Mouse (Mus musculus): ENCODE data around the gene Allc. TPM values are rescaled to one million over a fixed set of nuclear protein-coding genes. Genes with fewer than 3 reads are reported as not detected.
A peak's percentile ranks its signal among the peaks of the same experiment; 100 is the strongest.

Allc gene
- polyA plus RNA-seq, 1 experiment from 2014 or later = 0.15 TPM

DNA sequence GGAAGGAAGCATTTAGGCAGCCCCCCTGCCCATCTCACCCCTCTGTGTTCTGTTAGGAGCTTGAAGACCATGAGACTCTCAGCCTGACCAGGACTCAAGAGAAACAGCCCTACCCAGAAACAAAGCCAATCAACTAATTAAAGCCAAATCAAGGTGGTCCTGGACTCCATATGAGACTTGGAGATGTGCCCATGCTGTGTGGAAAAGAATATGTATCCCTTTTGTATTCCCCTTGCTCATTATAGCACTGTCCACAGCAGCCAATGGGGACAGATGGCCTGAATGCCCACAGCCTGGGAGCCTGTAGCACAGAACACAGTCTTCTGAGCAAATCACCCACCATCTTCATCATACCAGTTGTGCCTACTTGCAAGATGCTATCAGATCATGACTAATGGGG, 14.5 kb upstream of the Allc start:
- H3K27ac ChIP-seq (ENCODE audit: low read depth, low read length) = no peak overlapping the region

GRCm38 (mm10) chr12:28590428-28590827, 8.1 kb upstream of the Allc start:
- no peaks in the 10 kb centered on the region for H3K9me3 ChIP-seq (ENCODE audit: control insufficient read depth, low read length)
- no peaks in the 10 kb centered on the region for H3K36me3 ChIP-seq (ENCODE audit: control insufficient read depth, insufficient read depth, low read length)
- ATAC-seq = no peak
- no peak overlapping the region for H3K4me2 ChIP-seq (ENCODE audit: low read length)
- H3K9ac ChIP-seq (ENCODE audit: low read depth, low read length) = no peak overlapping the region
- H3K27me3 ChIP-seq (replicated peaks; ENCODE audit: control insufficient read depth, insufficient read depth, low read length) = no peaks in the 10 kb centered on the region
- peak overlapping the region; percentile 40; the same call in 1 of the 2 replicates for H3K27ac ChIP-seq (ENCODE audit: low read depth, low read length)
- H3K4me1 ChIP-seq (ENCODE audit: control insufficient read depth, insufficient read depth, low read depth, low read length) = peaks cover 25% of the 10 kb centered on the region
- 46% methylated on average over 13 of the region's 13 CpGs for WGBS
- H3K4me3 ChIP-seq (ENCODE audit: low read length) = no peak overlapping the region

More for the DNA sequence above, 14.5 kb upstream of the Allc start:
- Histone ChIP-seq H3K36me3 (ENCODE audit: control insufficient read depth, insufficient read depth, low read length) (no peaks in the 10 kb centered on the region), H3K4me3 (ENCODE audit: low read length) (no peak overlapping the region), H3K9me3 (ENCODE audit: control insufficient read depth, low read length) (no peaks in the 10 kb centered on the region), H3K27me3 (replicated peaks; ENCODE audit: control insufficient read depth, insufficient read depth, low read length) (no peaks in the 10 kb centered on the region), H3K9ac (ENCODE audit: low read depth, low read length) (no peak overlapping the region), H3K4me2 (ENCODE audit: low read length) (no peak overlapping the region), H3K4me1 (ENCODE audit: control insufficient read depth, insufficient read depth, low read depth, low read length) (peaks cover 2% of the 10 kb centered on the region)
- ATAC-seq = 0 out of 2 replicates have a peak, but pooled peaks have one; percentile 49

DNA sequence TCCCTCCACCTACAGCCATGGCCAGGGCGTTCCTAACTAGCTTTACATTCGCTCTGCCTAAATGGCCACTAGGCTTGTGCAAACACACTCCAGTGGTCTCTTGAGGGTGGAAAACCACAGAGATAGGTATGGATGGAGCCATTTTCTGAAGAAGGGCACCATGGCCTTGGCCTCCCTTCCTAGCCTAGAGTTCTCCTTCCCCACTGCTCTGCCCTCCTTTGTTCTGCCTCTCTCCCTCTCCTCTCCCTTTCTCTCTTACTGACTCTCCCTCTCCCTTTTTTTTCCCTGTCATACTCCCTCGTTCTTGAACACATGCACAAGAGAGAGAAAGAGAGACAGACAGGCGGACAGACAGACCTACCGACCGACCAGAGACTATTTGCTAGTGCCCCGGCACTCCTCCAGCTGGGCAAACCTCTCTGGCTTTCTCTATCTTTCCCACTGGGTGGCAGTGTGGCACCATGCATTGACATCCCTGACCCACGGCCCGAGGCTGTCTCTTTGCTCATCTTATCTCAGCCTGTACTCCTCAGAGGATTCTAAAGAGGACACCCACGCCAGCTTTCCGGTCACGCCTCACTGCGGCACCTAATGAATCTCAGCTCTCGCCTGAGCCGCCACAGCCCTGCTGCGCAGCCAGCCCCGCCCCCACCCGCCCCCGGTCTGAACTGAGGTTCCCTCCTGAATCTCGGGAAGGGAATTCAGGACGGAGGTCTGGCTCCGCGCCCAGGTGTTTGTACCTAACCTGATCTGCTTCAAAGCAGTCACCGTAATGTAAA, 7.0 kb upstream of the Allc start:
- H3K4me2 ChIP-seq (ENCODE audit: low read length) = peak overlapping the region; percentile 67
- no peaks in the 10 kb centered on the region for H3K36me3 ChIP-seq (ENCODE audit: control insufficient read depth, insufficient read depth, low read length)
- H3K9ac ChIP-seq (ENCODE audit: low read depth, low read length) = peak overlapping the region; percentile 65
- 8% methylated on average over 24 of the region's 24 CpGs for WGBS
- peak overlapping the region; percentile 53 for H3K27ac ChIP-seq (ENCODE audit: low read depth, low read length)
- peak; percentile 95 for ATAC-seq
- no peaks in the 10 kb centered on the region for H3K27me3 ChIP-seq (replicated peaks; ENCODE audit: control insufficient read depth, insufficient read depth, low read length)
- no peaks in the 10 kb centered on the region for H3K9me3 ChIP-seq (ENCODE audit: control insufficient read depth, low read length)
- peak overlapping the region; percentile 41 for H3K4me3 ChIP-seq (ENCODE audit: low read length)
- H3K4me1 ChIP-seq (ENCODE audit: control insufficient read depth, insufficient read depth, low read depth, low read length) = peaks cover 25% of the 10 kb centered on the region

GRCm38 (mm10) chr12:28587949-28588348, 5.6 kb upstream of the Allc start:
- Histone ChIP-seq H3K9me3 (ENCODE audit: control insufficient read depth, low read length) (no peaks in the 10 kb centered on the region), H3K27me3 (replicated peaks; ENCODE audit: control insufficient read depth, insufficient read depth, low read length) (no peaks in the 10 kb centered on the region), H3K4me3 (ENCODE audit: low read length) (no peak overlapping the region), H3K9ac (ENCODE audit: low read depth, low read length) (no peak overlapping the region; the same call in 1 of the 2 replicates), H3K27ac (ENCODE audit: low read depth, low read length) (peak overlapping the region; percentile 53), H3K4me1 (ENCODE audit: control insufficient read depth, insufficient read depth, low read depth, low read length) (peaks cover 25% of the 10 kb centered on the region), H3K36me3 (ENCODE audit: control insufficient read depth, insufficient read depth, low read length) (no peaks in the 10 kb centered on the region), H3K4me2 (ENCODE audit: low read length) (no peak overlapping the region)
- 34% methylated on average over 6 of the region's 6 CpGs for WGBS
- ATAC-seq = peak; percentile 31; the same call in 1 of the 2 replicates

DNA sequence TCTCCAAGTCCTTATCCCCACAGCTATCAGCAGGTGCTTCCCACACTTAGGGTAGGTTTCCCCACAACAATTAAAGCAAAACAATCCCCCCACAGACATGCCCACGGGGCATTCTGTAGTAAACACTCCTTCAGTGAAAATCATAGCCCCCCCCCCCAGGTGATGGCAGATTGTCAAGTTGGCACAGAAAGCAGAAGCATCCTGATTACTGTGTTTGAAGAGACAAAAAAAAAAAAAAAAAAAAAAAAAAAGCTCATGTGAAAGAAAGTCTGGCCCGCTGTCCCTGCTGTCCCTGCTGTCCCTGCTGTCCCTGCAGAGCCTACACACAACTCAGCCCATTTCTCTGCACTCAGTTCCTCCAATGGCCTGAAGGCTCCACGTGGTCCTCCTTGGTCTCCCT, 1.7 kb upstream of the Allc start:
- WGBS = 42% methylated on average over 3 of the region's 3 CpGs
- no peak for ATAC-seq
- no peaks in the 10 kb centered on the region for H3K36me3 ChIP-seq (ENCODE audit: control insufficient read depth, insufficient read depth, low read length)

DNA sequence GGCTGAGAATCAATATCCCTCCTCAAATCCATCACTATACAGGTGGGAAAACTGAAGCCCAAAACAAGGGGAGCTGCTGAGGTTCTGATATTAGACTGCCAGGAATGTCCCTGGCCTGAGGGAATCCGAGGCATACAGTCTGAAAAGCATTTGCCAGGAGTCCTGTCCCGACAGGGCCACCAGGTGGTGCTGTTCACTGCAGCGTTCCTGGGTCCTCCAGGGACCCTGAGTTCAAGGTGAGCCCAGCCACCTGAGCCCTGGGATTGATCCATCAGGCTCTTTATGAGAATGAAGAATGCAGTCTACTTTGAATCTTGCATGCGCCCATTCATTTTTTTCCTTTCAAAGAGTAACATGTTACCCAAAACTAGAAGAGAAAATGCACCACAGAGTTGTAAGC, 3.2 kb downstream of the Allc start:
- 42% methylated on average over 4 of the region's 4 CpGs for WGBS
- Histone ChIP-seq H3K9me3 (ENCODE audit: control insufficient read depth, low read length) (no peaks in the 10 kb centered on the region), H3K4me1 (ENCODE audit: control insufficient read depth, insufficient read depth, low read depth, low read length) (no peaks in the 10 kb centered on the region), H3K27ac (ENCODE audit: low read depth, low read length) (no peak overlapping the region), H3K4me2 (ENCODE audit: low read length) (no peak overlapping the region), H3K9ac (ENCODE audit: low read depth, low read length) (no peak overlapping the region), H3K4me3 (ENCODE audit: low read length) (no peak overlapping the region), H3K27me3 (replicated peaks; ENCODE audit: control insufficient read depth, insufficient read depth, low read length) (no peaks in the 10 kb centered on the region), H3K36me3 (ENCODE audit: control insufficient read depth, insufficient read depth, low read length) (no peaks in the 10 kb centered on the region)
- no peak for ATAC-seq

More for the DNA sequence above, 1.7 kb upstream of the Allc start:
- Histone ChIP-seq H3K4me3 (ENCODE audit: low read length) (no peak overlapping the region), H3K4me2 (ENCODE audit: low read length) (no peak overlapping the region), H3K9ac (ENCODE audit: low read depth, low read length) (no peak overlapping the region), H3K9me3 (ENCODE audit: control insufficient read depth, low read length) (no peaks in the 10 kb centered on the region), H3K4me1 (ENCODE audit: control insufficient read depth, insufficient read depth, low read depth, low read length) (peaks cover 14% of the 10 kb centered on the region), H3K27me3 (replicated peaks; ENCODE audit: control insufficient read depth, insufficient read depth, low read length) (no peaks in the 10 kb centered on the region), H3K27ac (ENCODE audit: low read depth, low read length) (no peak overlapping the region)

GRCm38 (mm10) chr12:28578147-28578546, 4.2 kb downstream of the Allc start:
- Histone ChIP-seq H3K9ac (ENCODE audit: low read depth, low read length) (no peak overlapping the region), H3K4me1 (ENCODE audit: control insufficient read depth, insufficient read depth, low read depth, low read length) (no peaks in the 10 kb centered on the region), H3K27ac (ENCODE audit: low read depth, low read length) (no peak overlapping the region), H3K27me3 (replicated peaks; ENCODE audit: control insufficient read depth, insufficient read depth, low read length) (no peaks in the 10 kb centered on the region), H3K4me2 (ENCODE audit: low read length) (no peak overlapping the region), H3K9me3 (ENCODE audit: control insufficient read depth, low read length) (no peaks in the 10 kb centered on the region), H3K4me3 (ENCODE audit: low read length) (no peak overlapping the region), H3K36me3 (ENCODE audit: control insufficient read depth, insufficient read depth, low read length) (no peaks in the 10 kb centered on the region)
- no peak for ATAC-seq
- 88% methylated on average over 3 of the region's 3 CpGs for WGBS

DNA sequence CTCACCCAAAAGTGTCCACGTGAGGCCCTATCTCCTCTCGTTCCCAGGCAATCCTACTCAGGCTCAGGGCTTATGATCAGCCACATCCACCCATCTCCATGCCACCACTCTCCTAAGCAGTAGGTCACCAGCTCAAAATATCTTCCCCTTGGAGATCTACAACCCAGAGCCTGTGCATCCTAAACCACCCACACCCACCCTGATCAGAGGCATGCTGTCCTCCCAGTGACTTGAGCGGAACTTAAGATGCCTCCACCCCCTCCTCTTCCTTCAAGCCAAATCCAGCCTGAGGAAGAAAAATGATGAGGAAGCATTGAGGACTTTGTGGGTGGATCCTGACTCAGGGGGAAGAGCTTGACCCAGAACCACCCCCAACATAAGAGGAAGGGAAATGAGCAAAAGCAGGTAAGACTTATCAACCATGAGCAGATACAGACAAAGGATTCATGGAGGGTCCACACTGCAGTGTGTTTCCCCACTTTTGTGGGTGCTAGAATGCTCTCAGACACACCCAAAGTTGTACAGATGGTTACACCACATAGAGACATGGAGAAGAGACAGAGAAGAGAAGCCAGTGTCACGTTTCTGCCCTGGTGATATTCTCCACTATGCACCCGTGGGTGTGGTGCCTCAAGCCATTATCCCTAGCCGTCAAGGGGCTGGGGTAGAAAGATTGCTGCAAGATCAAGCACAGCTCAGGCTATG, 6.8 kb downstream of the Allc start:
- Histone ChIP-seq H3K9me3 (ENCODE audit: control insufficient read depth, low read length) (no peaks in the 10 kb centered on the region), H3K27me3 (replicated peaks; ENCODE audit: control insufficient read depth, insufficient read depth, low read length) (no peaks in the 10 kb centered on the region), H3K4me2 (ENCODE audit: low read length) (no peak overlapping the region), H3K4me1 (ENCODE audit: control insufficient read depth, insufficient read depth, low read depth, low read length) (no peaks in the 10 kb centered on the region), H3K27ac (ENCODE audit: low read depth, low read length) (no peak overlapping the region), H3K9ac (ENCODE audit: low read depth, low read length) (no peak overlapping the region), H3K4me3 (ENCODE audit: low read length) (no peak overlapping the region), H3K36me3 (ENCODE audit: control insufficient read depth, insufficient read depth, low read length) (no peaks in the 10 kb centered on the region)
- ATAC-seq = no peak
- WGBS = 81% methylated on average over 6 of the region's 6 CpGs

- H3K4me1 ChIP-seq (ENCODE audit: control insufficient read depth, insufficient read depth, low read depth, low read length) = no peaks in the 10 kb centered on the region
- no peak overlapping the region for H3K4me3 ChIP-seq (ENCODE audit: low read length)
- 0 out of 2 replicates have a peak, but pooled peaks have one; percentile 20 for ATAC-seq
- H3K27ac ChIP-seq (ENCODE audit: low read depth, low read length) = no peak overlapping the region
- no peaks in the 10 kb centered on the region for H3K36me3 ChIP-seq (ENCODE audit: control insufficient read depth, insufficient read depth, low read length)
- H3K27me3 ChIP-seq (replicated peaks; ENCODE audit: control insufficient read depth, insufficient read depth, low read length) = no peaks in the 10 kb centered on the region
- H3K9ac ChIP-seq (ENCODE audit: low read depth, low read length) = no peak overlapping the region
- 79% methylated on average over 2 of the region's 2 CpGs for WGBS
- no peaks in the 10 kb centered on the region for H3K9me3 ChIP-seq (ENCODE audit: control insufficient read depth, low read length)
- H3K4me2 ChIP-seq (ENCODE audit: low read length) = no peak overlapping the region
These were observed 10.1 kb downstream of the Allc start for GRCm38 (mm10) chr12:28572241-28572640.

Measured in hindbrain, embryonic 16.5 days (tissue).